Mouse (Mus musculus) granulocyte monocyte progenitor cell, adult 5-6 weeks (primary cell): ENCODE results near the gene Sesn3. TPM values are rescaled to one million over a fixed set of nuclear protein-coding genes. Genes with fewer than 3 reads are reported as not detected.
"Not testable (repeated sequence)": the region's sequence is repeated elsewhere in the genome, so short reads cannot be mapped to it uniquely, and the experiment has no call there.

Source experiments
- ATAC-seq: replicated peaks from 2 replicates; pipeline ENCODE4 v1.8.0; 2016; ENCODE audit warnings: mild to moderate bottlenecking, moderate TSS enrichment, inconsistent platforms; ENCODE audit not compliant: poor library complexity, severe bottlenecking
- total RNA-seq, 2 experiments: library from RNA; stranded (forward) in 1 of 2; stranded (reverse) in 1 of 2; fragments of 200-712, 200-1000 nt in 1 of 2; fragments of >200 nt in 1 of 2; fragmentation: Nextera tagmentation in 1 of 2; gene quantifications; 2 replicates each; pipeline ENCODE4 v1.2.3; 2014 to 2017

Sesn3 gene
- total RNA-seq, 2 experiments from 2014 or later, result 5.5 to 6.4 TPM

DNA sequence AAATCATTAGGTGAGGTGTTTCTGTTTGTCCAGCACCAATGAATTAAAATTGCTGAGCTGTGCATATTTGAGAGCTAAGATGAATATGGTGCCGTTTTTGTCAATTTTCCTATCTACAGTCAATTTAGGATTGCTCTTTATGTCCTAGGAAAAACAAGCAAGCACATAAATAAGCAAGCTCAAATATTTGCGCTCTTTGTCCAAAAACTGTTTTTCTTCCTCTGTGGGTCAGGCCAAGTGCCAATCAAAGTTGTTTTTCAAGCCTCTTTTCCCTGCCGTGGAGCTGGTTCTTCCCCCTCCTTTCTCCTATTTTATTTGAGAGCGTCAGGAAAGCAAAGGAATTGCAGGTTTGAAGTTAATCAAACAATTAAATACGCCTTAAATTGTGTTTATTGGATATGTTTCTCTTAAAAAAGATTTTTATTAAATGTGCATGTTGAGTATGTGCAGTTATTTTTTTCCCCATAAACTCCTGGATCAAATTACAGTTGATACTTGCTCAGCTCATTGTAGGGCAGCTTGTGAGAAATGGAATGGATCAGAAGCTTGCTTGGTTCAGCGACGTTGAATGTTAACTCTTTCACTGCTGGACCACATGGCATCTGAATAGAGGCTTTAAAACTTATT is 2.6 kb downstream of the Sesn3 start:
- no peak for ATAC-seq

DNA sequence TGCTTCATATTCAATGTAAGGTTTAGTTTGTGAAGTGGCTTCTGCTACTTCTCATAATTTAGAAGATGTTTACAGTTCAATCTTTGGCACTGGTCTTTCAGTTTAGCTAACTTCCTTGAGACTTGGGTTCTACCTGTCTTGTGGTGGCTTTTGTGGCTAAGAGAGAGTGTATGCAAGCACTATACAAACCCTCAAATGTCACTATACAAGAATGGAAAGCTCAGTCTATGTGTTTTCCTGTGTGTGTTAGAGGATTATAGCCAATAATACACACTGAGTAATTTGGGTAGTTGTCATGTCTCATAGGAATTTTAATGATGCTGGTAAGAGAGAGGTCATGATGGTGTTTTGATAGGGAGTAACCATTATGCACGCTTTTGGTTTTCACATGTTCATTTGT is 5.8 kb downstream of the Sesn3 start:
- ATAC-seq, result no peak

DNA sequence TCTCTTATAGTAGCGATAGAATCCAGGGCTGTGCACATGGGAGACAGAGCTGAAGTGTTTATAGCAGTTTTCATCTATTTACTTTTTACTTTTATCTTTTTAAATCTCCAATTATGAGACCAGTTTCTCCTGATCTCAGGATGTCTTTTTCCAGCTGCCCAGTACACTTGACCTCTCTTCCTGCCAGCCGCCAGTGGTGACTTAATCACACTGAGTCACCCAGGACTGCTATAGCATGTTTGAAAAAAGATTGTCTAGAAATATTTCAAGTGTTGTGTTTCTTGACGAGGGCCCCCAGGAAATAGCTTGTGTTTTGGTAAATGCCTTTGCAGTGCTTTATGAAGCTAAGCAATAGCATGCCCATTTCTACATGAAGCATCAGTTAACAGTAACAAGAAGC is 10.2 kb downstream of the Sesn3 start:
- ATAC-seq, result no peak

DNA sequence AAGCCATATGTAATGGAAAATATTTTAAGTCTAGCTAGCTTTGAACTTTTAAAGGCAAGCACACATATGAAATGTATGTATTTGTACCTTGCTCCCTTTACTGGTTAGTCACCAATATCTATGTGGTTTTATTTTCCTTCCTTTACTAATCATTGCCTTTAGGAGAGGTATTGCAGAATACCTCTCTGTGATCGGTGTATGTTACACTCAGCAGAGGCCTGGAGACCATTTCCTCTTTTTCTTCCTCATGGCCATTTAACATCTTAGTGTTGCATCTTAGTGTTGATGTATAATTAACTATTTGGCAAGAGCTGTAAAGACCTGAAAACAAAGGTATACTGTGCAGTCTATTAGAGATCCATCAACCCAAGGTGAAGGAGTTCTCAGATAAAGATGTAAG is 12.4 kb downstream of the Sesn3 start:
- peak; percentile 95 for ATAC-seq

DNA sequence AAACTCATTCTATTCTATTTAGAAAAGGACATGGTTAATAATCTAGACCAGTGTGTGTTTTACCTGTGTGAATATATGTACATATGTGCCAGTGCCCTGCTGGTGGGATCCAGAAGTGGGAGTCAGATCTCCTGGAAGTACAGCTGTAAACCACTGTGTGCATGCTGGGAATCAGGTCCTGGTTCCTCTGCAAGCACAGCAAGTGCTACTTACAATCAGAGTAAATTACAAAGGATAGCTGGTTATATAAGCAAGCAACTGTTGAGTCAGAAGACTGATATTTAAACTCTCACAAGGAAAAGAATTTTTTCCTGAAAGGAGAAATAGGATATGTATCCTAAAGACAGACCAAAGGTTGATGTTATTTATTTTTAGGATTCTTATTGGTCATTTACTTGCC is 13.6 kb downstream of the Sesn3 start:
- ATAC-seq, result no peak

DNA sequence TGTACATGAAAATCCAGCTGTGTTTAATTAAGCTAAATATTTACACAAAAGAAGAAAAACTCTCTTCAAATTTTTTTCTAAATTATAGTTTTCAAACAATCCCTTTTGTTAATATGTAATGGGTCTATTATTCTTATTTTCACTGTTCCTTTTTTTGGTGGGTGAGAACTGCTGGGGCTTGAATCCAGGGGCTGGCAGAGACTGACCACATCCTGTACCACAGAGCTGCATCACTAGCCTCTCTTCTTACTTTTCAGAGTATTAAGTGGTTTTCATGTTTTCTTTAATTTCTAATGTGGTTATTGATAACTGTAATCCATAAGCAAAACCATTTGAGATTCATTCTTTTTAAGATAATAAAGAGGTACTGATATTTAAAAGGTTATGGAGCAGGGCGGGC is 19.0 kb downstream of the Sesn3 start:
- ATAC-seq, result peak; percentile 68

DNA sequence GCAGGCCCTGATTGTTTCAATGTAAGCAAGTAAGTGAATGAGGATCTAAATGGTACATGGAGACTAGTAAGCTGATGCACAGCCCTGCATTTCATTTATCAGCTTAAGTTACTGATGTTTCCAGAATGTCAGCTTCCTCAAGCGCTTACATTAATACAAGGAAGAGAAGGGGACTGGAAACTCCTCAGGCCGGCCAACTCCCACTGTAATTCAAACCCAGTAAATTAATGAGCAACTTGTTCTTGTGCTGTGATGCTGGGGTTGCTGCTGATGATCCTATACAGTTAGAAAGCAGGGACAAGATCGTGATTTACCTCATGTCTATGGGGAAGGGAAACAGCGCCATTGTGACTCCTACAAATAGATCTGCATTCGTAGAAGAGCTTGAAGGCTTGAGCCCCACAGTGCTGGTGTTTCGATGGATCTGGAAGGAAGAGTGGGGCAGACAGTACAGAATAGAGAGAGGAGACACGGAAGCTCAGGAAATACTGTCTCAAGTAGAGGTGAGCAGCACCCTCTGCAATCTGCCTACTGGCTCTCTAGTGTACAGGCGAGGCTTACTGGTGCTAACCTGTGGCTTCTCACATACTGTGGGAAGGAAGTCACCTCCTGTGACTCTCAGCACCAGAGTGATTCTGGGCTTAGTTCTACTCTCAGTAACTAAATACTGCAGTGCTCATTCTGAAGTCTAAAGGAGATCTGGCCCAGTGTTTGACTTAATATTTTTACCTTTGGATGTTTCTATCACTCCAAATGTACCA is 21.0 kb downstream of the Sesn3 start:
- no peak for ATAC-seq

DNA sequence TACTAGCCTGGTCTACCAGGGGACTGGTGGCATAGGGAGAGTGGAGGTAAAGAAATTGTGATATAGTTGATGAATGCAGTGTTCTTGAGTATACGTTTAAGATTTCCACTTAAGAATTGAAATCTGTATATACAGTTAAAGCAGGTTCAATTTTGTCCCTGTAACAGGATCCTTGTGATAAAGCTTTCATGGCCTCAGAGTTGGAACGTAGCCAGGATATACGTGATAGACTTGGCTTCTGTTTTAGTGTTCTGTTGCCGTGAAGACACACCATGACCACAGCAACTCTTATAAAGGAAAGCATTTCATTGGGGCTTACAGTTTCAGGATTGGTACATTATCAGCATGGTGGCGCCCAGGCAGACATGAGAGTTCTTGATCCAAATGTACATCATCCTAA is 22.3 kb downstream of the Sesn3 start:
- ATAC-seq, result no peak

DNA sequence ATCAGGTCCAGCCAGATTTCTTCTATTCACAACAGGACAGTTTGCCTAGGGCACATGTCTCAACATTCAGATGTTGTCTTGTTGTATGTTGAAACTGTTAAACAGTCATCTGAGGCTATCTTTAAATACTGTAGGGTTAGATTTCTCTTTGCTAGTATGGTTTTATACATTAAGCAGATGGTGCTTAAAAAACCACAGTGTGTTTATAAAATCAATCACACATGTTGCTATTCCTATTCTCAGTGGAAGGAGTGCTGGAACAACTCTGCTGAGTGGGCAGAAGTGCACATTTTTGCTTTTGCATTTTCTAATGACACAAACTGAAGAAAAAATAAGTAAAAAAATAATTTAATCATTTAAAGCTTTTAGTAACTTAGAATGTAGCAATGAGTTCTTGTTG is 25.0 kb downstream of the Sesn3 start:
- no peak for ATAC-seq

DNA sequence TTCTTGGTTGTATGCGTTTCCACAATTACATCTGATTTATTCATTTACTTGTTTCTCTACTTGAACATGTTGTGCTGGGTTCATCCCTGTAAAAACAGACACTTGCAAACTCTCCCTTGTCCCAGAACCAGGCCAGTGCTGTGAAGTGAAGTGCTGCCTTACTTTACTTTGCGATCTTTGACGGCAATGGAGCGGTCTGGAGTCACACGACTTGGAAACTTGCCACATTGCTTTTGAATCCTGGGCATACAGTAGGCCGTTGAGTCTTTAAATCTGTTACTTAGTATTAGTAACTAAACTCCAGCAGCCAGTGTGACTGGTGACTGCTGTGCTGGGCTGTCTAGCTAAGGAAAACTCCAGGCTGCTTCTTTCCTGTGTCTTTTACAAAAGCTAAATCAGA is 25.9 kb downstream of the Sesn3 start:
- ATAC-seq, result no peak

DNA sequence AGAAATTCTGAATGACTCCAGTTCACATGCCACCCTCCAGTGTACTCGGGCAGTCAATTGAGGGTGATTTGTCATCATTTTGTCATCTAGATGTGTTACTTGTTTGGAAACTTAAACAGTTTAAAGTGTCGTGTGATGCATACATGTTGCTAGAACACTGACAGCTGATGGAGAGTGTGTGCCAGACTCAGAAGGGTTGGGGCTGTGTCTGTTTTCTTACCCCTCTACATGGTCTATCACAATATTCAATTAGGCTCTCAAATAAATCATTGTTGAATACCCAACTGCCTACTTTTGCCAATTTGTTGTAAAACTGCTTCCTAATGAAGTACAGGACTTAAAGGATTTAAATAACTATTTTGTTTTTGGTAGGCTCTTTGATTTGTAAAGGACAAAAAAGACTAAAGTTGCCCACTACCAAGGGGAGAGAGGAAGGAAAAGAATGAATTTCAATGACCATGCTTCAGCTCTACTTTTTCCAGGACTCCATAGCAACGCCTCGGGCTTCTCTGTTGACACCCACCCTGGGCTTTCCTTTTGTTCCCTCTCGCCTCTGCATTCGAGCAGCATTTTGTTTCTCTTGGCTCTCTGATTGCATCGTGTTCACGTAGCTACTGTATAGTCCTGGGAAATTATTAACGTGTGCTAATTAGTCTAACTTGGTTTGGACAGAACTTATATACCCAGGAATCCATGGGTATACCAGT is 29.5 kb downstream of the Sesn3 start:
- ATAC-seq, result no peak

DNA sequence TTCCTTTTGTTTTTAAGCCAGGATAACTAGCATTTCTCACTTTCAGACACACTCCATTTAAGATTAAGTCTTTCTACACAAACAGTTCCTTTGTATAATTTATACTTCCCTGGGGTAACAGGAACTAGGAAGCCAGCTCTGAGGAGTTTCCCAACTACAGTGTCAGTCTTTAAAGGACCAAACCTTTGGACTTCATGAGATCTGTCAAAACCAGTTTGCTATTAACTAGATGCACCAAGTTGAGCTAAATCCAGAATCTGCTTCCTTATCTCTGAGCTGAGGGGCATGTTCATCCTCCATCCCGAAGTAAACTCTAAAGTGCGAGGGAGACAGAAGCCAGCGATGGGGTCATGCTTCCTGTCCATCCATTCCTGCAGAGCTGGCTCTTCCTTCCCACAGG is 32.5 kb downstream of the Sesn3 start:
- ATAC-seq, result no peak

DNA sequence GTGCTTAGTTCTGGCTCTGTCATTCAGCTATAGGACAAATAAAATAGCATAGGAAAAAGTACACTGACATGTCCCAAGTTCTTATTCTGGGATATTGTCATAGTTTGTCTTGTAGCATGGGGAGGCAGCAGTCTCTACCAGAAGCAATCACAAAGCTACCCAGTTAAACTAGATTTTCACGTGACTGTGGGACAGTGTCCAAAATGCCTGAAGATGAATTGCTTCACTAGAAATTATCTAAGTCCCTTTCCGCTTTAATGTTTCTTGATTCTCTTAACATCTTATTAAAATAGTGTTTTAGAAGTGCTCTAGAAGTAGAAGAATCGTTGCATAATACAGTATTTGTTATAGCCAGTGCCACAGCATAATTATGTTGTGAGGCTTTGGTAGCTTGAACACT is 39.1 kb downstream of the Sesn3 start:
- no peak for ATAC-seq

DNA sequence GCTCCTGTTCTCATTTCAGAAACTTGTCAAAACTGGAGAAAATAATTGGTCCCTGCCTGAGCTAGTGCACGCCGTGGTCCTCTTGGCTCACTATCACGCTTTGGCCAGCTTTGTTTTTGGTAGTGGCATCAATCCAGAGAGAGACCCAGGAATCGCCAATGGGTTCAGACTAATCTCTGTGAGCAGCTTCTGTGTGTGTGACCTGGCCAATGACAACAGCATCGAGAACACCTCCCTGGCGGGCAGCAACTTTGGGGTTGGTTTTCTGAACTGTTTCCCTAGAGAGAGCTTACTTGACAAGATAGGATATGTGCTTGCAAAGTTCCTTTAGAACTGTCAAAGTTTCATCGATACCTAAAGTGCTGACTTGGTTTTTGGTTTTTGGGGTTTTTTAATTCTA is 39.6 kb downstream of the Sesn3 start:
- ATAC-seq, result no peak

DNA sequence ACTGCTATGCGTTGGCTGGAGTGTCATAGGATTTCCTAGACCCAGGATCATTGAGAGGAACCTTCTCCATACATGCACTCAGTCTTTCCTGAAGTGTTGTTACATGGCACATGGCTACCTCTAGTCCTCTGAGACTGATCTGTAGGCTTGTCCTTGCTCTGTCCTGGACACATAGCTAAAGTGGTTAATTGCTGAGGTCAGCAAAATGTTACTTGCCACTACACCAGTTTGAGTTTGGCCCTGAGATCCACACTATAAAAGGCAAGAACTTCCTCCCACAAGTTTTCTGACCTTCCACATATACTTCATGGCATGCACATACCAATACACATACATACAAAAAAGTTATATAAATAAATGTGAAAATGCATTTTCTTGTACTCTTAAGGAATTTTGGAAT is 41.8 kb downstream of the Sesn3 start:
- no peak for ATAC-seq

DNA sequence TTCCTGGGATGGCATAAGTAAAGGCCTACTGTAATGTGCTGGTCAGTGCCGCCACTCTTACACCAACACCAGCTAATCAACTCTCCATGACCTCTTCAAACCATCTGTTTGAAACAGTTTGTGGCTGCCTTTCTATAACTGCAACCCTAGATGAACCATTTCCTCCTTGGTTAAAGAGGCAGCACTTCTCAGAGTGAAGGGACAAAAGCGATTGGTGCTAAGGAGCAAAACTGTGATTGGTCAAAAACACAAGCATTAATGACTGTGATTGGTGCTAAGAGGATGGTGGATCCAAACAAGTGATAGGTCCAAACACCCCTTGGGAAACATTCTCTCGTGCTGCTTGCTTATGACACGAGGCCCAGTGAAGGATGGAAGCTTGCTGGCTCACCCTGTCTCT is 61.0 kb downstream of the Sesn3 start:
- ATAC-seq, result no peak

DNA sequence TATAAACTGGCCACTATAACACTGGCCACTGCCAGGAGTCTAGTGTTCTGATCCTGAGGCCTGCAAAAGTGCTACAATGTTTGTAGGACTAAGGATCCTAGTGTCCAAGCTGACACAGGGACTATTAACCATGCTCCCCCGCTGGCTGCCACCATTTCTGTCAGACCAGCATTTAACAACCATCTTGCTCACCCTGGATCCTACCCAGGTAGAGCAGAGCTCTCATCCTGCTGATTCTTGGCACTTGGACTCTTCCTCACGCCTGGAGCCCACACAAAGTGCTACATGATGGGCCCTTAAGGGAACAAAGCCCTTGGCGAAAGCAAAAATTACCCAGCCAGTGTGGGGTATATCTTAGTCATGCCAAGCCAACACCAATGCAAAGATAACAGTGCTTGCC is 62.0 kb downstream of the Sesn3 start:
- ATAC-seq, result no peak

DNA sequence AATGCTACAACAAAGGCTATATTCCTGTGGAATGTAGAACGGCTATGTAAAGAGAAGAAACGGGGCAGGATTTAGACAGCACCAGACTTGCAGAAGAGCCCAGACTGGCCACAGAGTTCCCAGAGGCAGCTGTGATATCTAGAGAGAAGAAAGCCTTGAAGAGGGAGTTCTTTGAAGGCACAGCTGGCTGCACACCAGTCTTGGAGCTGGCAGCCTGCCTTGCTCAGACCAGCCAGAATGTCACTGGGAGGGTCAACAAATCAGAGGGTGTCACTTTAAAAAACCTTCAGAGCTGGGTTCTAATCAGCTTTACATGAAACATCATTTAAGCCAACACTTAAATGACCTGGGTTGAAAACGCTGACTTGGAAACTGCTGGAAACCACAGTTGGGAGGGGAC is 63.8 kb downstream of the Sesn3 start:
- no peak for ATAC-seq

DNA sequence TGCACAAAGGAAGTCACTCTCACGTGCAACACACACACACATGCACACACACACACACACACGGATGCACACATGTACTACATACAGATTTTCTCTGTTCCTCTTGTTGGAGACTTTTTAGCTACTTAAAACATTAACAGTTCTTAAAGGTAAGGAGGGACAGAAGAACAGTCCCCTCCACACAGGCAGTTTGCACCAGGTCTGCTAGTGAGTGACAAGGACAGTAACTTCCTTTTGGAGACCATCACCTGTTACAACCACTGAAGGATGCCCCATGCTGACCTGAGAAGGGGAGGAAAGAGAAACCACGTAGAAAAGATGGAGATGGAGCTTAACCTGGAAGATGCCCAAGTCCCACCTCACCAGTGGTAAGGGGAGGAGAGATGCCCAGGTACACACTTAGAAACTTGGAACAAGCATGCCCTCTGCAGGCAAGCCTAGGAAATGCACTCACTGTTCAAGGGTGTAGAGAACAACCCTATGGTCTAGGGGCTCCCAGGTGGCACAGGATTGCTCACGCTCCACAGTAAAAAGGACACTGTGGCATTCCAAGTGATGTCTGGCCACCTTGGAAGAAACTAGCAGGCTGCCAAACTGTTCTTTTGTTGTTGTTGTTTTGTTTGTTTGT is 67.3 kb downstream of the Sesn3 start:
- peak; percentile 92 for ATAC-seq

DNA sequence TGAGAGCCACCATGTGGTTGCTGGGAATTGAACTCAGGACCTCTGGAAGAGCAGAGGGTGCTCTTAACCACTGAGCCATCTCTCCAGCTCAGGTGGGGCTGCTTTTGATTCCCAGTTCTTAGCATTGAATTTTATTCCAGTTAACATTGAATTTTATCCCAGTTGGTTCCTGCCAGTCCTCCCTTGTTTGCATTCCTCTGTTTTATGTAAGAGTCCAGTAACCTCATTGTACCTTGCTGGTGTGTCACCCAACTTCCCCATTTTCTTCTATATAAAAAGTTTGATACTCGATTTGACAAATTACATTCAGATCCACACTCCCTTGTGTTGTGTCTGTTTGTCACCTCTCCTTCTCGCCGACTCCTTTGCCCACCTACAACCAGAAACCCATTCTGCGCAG is 71.0 kb downstream of the Sesn3 start:
- ATAC-seq, result not testable (repeated sequence)

DNA sequence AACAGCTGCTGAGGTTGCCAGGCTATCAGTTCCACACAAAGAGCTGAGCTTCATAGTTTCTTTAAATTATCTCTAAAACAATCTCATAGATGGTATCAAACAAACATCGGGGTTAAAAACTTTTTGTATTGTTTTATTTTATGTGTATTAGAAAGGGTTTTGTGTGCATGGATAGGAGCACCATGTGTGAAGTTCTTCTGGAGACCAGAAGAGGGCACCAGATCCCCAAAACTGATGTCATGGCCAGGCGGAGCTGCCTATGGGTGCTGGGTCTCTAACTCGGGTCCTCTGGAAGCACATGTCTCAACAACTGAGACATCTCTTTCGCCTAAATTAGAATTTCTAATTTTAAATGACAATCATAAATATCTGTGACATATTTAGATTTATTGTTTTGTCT is 73.5 kb downstream of the Sesn3 start:
- ATAC-seq, result peak; percentile 69
